Mouse (Mus musculus) erythroblast, embryonic 14.5 days (primary cell): ENCODE results near the gene Stxbp4.

Source experiments
- GATA1 ChIP-seq: IDR thresholded peaks from 2 replicates; pipeline ENCODE4 v1.6.1; 2012; ENCODE audit warnings: low read length, inconsistent platforms, mixed read lengths
- TAL1 ChIP-seq: IDR thresholded peaks from 3 replicates; pipeline ENCODE4 v1.6.1; 2012; ENCODE audit warnings: low read length, inconsistent platforms, mixed read lengths

GRCm38 (mm10) chr11:90481828-90482227, 156.1 kb downstream of the Stxbp4 start:
- no peak for TF ChIP-seq TAL1
- TF ChIP-seq GATA1, result no peak
